Mouse (Mus musculus): ENCODE results near the gene Hes7.

GRCm38 (mm10) chr11:69106842-69107241 lies 13.4 kb upstream of the Hes7 start:
- TF ChIP-seq EP300 (optimal IDR thresholded peaks at IDR 0.05) (no peak), CTCF (IDR thresholded peaks at IDR 0.05; ENCODE audit: low read depth) (no peak)

Data from stomach, postnatal 0 days (tissue).